Mouse (Mus musculus): Measurements from ENCODE around the gene Sec31a. TPM values are rescaled to one million over a fixed set of nuclear protein-coding genes. Genes with fewer than 3 reads are reported as not detected.

Sec31a gene
- polyA plus RNA-seq (2015; fragmentation: Nextera tagmentation; extraction: Ambion mirVana), result 208 and 231 TPM in 2 replicates

GRCm38 (mm10) chr5:100415761-100416590 lies at the start of gene Sec31a:
Gene Sec31a (minus strand): TSS chr5:100416234.
- Histone ChIP-seq H3K4me1 (peaks cover 23% of the 10 kb centered on the region), H3K9ac (peak within 1 kb of the TSS; percentile 91), H3K4me2 (replicated peaks) (peak within 1 kb of the TSS; percentile 71), H3K4me3 (peak within 1 kb of the TSS; percentile 90), H3K27me3 (no peaks in the 10 kb centered on the region), H3K27ac (peak within 1 kb of the TSS; percentile 92), H3K36me3 (peaks cover 27% of the 10 kb centered on the region), H3K9me3 (no peaks in the 10 kb centered on the region)
- ATAC-seq (ENCODE audit: low FRiP score, low read depth), result peak; percentile 97
- WGBS, result under 1% methylated on average over 82 of the region's 82 CpGs

GRCm38 (mm10) chr5:100462374-100462773 lies 46.3 kb upstream of the Sec31a start:
- Histone ChIP-seq H3K4me1 (no peaks in the 10 kb centered on the region), H3K36me3 (peaks cover 56% of the 10 kb centered on the region), H3K9ac (no peak overlapping the region), H3K27ac (no peak overlapping the region), H3K27me3 (no peaks in the 10 kb centered on the region), H3K9me3 (no peaks in the 10 kb centered on the region), H3K4me2 (replicated peaks) (no peak overlapping the region), H3K4me3 (no peak overlapping the region)
- ATAC-seq (ENCODE audit: low FRiP score, low read depth), result no peak
- 93% methylated on average over 2 of the region's 2 CpGs for WGBS

- 94% methylated on average over 9 of the region's 9 CpGs for WGBS
- no peak for ATAC-seq (ENCODE audit: low FRiP score, low read depth)
- no peak overlapping the region for H3K9ac ChIP-seq
- H3K36me3 ChIP-seq, result peaks cover 57% of the 10 kb centered on the region
- H3K4me2 ChIP-seq (replicated peaks), result no peak overlapping the region
- H3K4me3 ChIP-seq, result no peak overlapping the region
- H3K27me3 ChIP-seq, result no peaks in the 10 kb centered on the region
- H3K27ac ChIP-seq, result no peak overlapping the region
- H3K9me3 ChIP-seq, result no peaks in the 10 kb centered on the region
- H3K4me1 ChIP-seq, result no peaks in the 10 kb centered on the region
These were observed 45.5 kb upstream of the Sec31a start for GRCm38 (mm10) chr5:100461526-100461925.

- Histone ChIP-seq H3K9me3 (no peaks in the 10 kb centered on the region), H3K4me2 (replicated peaks) (no peak overlapping the region), H3K27me3 (no peaks in the 10 kb centered on the region), H3K4me1 (no peaks in the 10 kb centered on the region), H3K27ac (no peak overlapping the region), H3K9ac (no peak overlapping the region), H3K36me3 (peaks cover 61% of the 10 kb centered on the region), H3K4me3 (no peak overlapping the region)
- 92% methylated on average over 5 of the region's 5 CpGs for WGBS
- ATAC-seq (ENCODE audit: low FRiP score, low read depth), result no peak
These were observed 43.4 kb upstream of the Sec31a start for GRCm38 (mm10) chr5:100459468-100459867.

GRCm38 (mm10) chr5:100451871-100452270 lies 35.8 kb upstream of the Sec31a start:
- H3K27ac ChIP-seq, result no peak overlapping the region
- ATAC-seq (ENCODE audit: low FRiP score, low read depth), result no peak
- no peak overlapping the region for H3K4me3 ChIP-seq
- H3K36me3 ChIP-seq, result peaks cover 81% of the 10 kb centered on the region
- H3K9me3 ChIP-seq, result no peaks in the 10 kb centered on the region
- H3K4me1 ChIP-seq, result no peaks in the 10 kb centered on the region
- H3K4me2 ChIP-seq (replicated peaks), result no peak overlapping the region
- H3K9ac ChIP-seq, result no peak overlapping the region
- 83% methylated on average over 2 of the region's 2 CpGs for WGBS
- H3K27me3 ChIP-seq, result no peaks in the 10 kb centered on the region

- no peak overlapping the region for H3K9ac ChIP-seq
- H3K36me3 ChIP-seq, result peaks cover 22% of the 10 kb centered on the region
- H3K9me3 ChIP-seq, result no peaks in the 10 kb centered on the region
- no peaks in the 10 kb centered on the region for H3K27me3 ChIP-seq
- no peak overlapping the region for H3K27ac ChIP-seq
- 95% methylated on average over 14 of the region's 14 CpGs for WGBS
- no peak overlapping the region for H3K4me3 ChIP-seq
- no peaks in the 10 kb centered on the region for H3K4me1 ChIP-seq
- ATAC-seq (ENCODE audit: low FRiP score, low read depth), result no peak
- no peak overlapping the region for H3K4me2 ChIP-seq (replicated peaks)
These were observed 22.8 kb upstream of the Sec31a start for GRCm38 (mm10) chr5:100438796-100439195.

GRCm38 (mm10) chr5:100437917-100438316 lies 21.9 kb upstream of the Sec31a start:
- Histone ChIP-seq H3K9me3 (no peaks in the 10 kb centered on the region), H3K4me3 (no peak overlapping the region), H3K27ac (no peak overlapping the region), H3K9ac (no peak overlapping the region), H3K27me3 (no peaks in the 10 kb centered on the region), H3K4me1 (no peaks in the 10 kb centered on the region), H3K36me3 (peaks cover 22% of the 10 kb centered on the region), H3K4me2 (replicated peaks) (no peak overlapping the region)
- 93% methylated on average over 5 of the region's 5 CpGs for WGBS
- ATAC-seq (ENCODE audit: low FRiP score, low read depth), result no peak

- 97% methylated on average over 4 of the region's 4 CpGs for WGBS
- Histone ChIP-seq H3K27me3 (no peaks in the 10 kb centered on the region), H3K4me1 (no peaks in the 10 kb centered on the region), H3K27ac (no peak overlapping the region), H3K9me3 (no peaks in the 10 kb centered on the region), H3K4me2 (replicated peaks) (no peak overlapping the region), H3K4me3 (no peak overlapping the region), H3K36me3 (peaks cover 22% of the 10 kb centered on the region), H3K9ac (no peak overlapping the region)
- no peak for ATAC-seq (ENCODE audit: low FRiP score, low read depth)
These were observed 21.1 kb upstream of the Sec31a start for GRCm38 (mm10) chr5:100437086-100437485.

- Histone ChIP-seq H3K27ac (no peak overlapping the region), H3K4me2 (replicated peaks) (peak overlapping the region; percentile 84; the same call in 1 of the 2 replicates), H3K9ac (no peak overlapping the region), H3K4me3 (no peak overlapping the region), H3K9me3 (no peaks in the 10 kb centered on the region), H3K4me1 (peaks cover 31% of the 10 kb centered on the region), H3K36me3 (peaks cover 21% of the 10 kb centered on the region), H3K27me3 (no peaks in the 10 kb centered on the region)
- WGBS, result 15% methylated on average over 2 of the region's 2 CpGs
- no peak for ATAC-seq (ENCODE audit: low FRiP score, low read depth)
These were observed 14.9 kb upstream of the Sec31a start for GRCm38 (mm10) chr5:100430966-100431365.

GRCm38 (mm10) chr5:100430076-100430390 lies 14.0 kb upstream of the Sec31a start:
- H3K4me3 ChIP-seq, result peak overlapping the region; percentile 81
- 3% methylated on average over 11 of the region's 11 CpGs for WGBS
- no peaks in the 10 kb centered on the region for H3K27me3 ChIP-seq
- H3K9me3 ChIP-seq, result no peaks in the 10 kb centered on the region
- peak overlapping the region; percentile 97 for H3K9ac ChIP-seq
- H3K4me2 ChIP-seq (replicated peaks), result peak overlapping the region; percentile 84
- peak overlapping the region; percentile 87 for H3K27ac ChIP-seq
- H3K36me3 ChIP-seq, result peaks cover 30% of the 10 kb centered on the region
- ATAC-seq (ENCODE audit: low FRiP score, low read depth), result no peak
- H3K4me1 ChIP-seq, result peaks cover 40% of the 10 kb centered on the region

GRCm38 (mm10) chr5:100429344-100430075 lies 13.5 kb upstream of the Sec31a start:
- peak; percentile 99 for ATAC-seq (ENCODE audit: low FRiP score, low read depth)
- Histone ChIP-seq H3K27me3 (no peaks in the 10 kb centered on the region), H3K9ac (peak overlapping the region; percentile 97), H3K4me2 (replicated peaks) (peak overlapping the region; percentile 84), H3K4me1 (peaks cover 45% of the 10 kb centered on the region), H3K27ac (peak overlapping the region; percentile 93), H3K9me3 (no peaks in the 10 kb centered on the region), H3K36me3 (peaks cover 36% of the 10 kb centered on the region), H3K4me3 (peak overlapping the region; percentile 81)
- 0% methylated on average over 53 of the region's 53 CpGs for WGBS

GRCm38 (mm10) chr5:100428734-100429343 lies 12.8 kb upstream of the Sec31a start:
- ATAC-seq (ENCODE audit: low FRiP score, low read depth), result peak; percentile 24
- peak overlapping the region; percentile 97 for H3K9ac ChIP-seq
- H3K4me1 ChIP-seq, result peaks cover 52% of the 10 kb centered on the region
- H3K36me3 ChIP-seq, result peaks cover 42% of the 10 kb centered on the region
- H3K27ac ChIP-seq, result peak overlapping the region; percentile 93
- WGBS, result 0% methylated on average over 20 of the region's 20 CpGs
- no peaks in the 10 kb centered on the region for H3K9me3 ChIP-seq
- H3K27me3 ChIP-seq, result no peaks in the 10 kb centered on the region
- peak overlapping the region; percentile 84 for H3K4me2 ChIP-seq (replicated peaks)
- peak overlapping the region; percentile 81 for H3K4me3 ChIP-seq

Measured in limb, embryonic 13.5 days (tissue).